Mouse (Mus musculus): Measurements from ENCODE around the gene Tesk2.

GRCm38 (mm10) chr4:116677808-116678207, 42.9 kb upstream of the Tesk2 start:
- TF ChIP-seq CTCF (IDR thresholded peaks at IDR 0.05; ENCODE audit: low read depth, low read length) (no peak), GATA1 (IDR thresholded peaks at IDR 0.05; ENCODE audit: borderline replicate concordance, low read length) (no peak), TAL1 (conservative IDR thresholded peaks at IDR 0.05; ENCODE audit: low read depth, low read length) (no peak)

All from G1E (cell line).